Mouse (Mus musculus): ENCODE measurements at regions not wholly inside any gene's neighbourhood (a gene's known extent, or its start where the extent isn't known, plus 50 kb on each side); places are given as distances from the start of the nearest gene placed in this dataset.

DNA sequence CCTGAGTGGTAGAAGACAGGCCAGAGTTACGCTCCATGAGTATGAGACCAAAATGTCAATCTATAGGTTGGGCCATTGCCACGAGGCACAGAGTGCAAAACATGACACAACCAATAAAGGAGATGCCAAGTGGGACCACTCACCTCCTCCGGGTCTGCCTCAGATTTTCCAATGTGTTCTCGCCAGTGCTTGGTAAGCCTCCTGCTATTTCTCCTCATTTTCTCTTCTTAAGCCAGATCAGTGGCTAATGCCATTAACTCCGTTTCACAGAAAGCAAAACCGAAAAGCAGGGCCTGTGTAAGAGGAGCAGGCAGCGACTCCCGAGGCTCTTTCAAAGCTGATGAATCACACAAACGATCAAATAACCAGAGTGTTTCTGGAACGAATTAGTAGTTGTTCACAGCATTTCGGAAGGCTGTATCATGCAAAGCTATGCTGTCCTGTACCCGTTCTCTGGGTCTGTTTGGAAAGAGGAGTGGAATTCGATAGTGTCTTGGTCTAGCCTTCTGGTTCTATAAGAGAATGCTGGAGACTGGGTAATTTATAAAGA, 59.7 kb upstream of the Gm10320 start:
- TF ChIP-seq CTCF (IDR thresholded peaks at IDR 0.05; ENCODE audit: low read depth), result no peak
- no peak for TF ChIP-seq EP300 (IDR thresholded peaks at IDR 0.05; ENCODE audit: low read depth)
